Mouse (Mus musculus) testis, adult 2 months (tissue): ENCODE measurements at regions not wholly inside any gene's neighbourhood (a gene's known extent, or its start where the extent isn't known, plus 50 kb on each side); places are given as distances from the start of the nearest gene placed in this dataset.

Experiments used
- H3K27ac ChIP-seq: fragments of 200-500 bp; 2 replicates; pipeline ENCODE4 v1.5.1; 2012; ENCODE audit warnings: low read depth, low read length; ENCODE audit not compliant: control insufficient read depth, insufficient read depth
- H3K27me3 ChIP-seq: fragments of 200-500 bp; 2 replicates; pipeline ENCODE4 v1.6.1; 2012; ENCODE audit warnings: mild to moderate bottlenecking, low read length, moderate library complexity; ENCODE audit not compliant: control insufficient read depth, insufficient read depth
- H3K36me3 ChIP-seq: fragments of 200-500 bp; 2 replicates; pipeline ENCODE4 v1.6.1; 2012; ENCODE audit warnings: mild to moderate bottlenecking, low read length; ENCODE audit not compliant: control insufficient read depth, insufficient read depth
- H3K4me1 ChIP-seq: fragments of 200-500 bp; 2 replicates; pipeline ENCODE4 v1.6.1; 2012; ENCODE audit warnings: low read length; ENCODE audit not compliant: control insufficient read depth, insufficient read depth
- H3K4me3 ChIP-seq: fragments of 200-500 bp; 2 replicates; pipeline ENCODE4 v1.5.1; 2012; ENCODE audit warnings: low read depth, mild to moderate bottlenecking, low read length, moderate library complexity, mixed read lengths; ENCODE audit not compliant: control insufficient read depth
- CTCF ChIP-seq: fragments of 200-500 bp; IDR thresholded peaks from 2 replicates; pipeline ENCODE4 v1.5.1; 2012; ENCODE audit warnings: low read depth, mild to moderate bottlenecking, inconsistent platforms, low read length, moderate library complexity; ENCODE audit not compliant: control insufficient read depth, insufficient read depth, insufficient replicate concordance
- POLR2A ChIP-seq: fragments of 200-500 bp; IDR thresholded peaks from 2 replicates; pipeline ENCODE4 v1.6.1; 2012; ENCODE audit warnings: low read depth, mild to moderate bottlenecking, inconsistent platforms, low read length, moderate library complexity; ENCODE audit not compliant: control insufficient read depth

DNA sequence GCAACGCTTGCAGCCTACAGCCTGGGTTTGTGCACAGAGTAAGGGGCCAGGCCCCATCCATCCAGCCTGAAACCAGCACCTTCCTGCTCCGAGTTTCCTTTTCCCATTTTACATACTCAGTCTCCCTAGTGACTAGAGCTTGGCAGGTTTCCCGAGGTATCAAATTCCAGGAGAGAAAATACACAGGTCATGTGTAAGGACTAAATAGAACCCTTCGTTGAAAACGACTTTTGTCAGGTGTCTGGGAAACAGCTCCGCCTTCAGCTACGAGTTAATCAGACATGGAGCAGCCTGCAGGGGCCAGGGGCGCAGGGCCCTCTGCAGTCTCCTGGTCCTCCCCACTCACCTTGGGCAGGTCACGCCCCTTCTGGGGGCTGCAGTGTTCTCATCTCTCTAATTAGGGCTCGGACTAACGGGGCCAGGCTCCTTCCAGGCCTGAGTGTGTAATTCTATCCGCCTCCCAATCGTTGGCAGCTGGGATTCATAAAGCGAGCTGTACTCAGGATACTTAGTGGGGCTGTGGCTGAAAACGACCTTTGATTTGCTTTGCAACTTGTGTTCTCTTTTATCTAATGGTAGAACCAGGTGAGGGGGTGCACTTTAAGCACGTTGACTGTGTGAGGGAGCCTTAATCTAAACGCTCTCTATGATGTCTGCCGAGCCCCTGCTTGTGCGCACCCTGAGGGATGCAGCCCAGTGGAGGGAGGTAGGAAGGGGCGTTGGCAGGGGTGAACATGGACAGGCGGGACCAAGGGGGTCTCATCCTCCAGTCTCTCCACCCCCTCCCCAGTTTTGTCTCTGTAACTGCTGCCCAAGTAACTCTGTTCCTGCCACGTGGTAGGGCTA, 147.6 kb upstream of the Mki67 start:
- no peak overlapping the region for H3K27ac ChIP-seq
- H3K36me3 ChIP-seq, result no peaks in the 10 kb centered on the region
- peaks cover 4% of the 10 kb centered on the region; the same call in 1 of the 2 replicates for H3K4me1 ChIP-seq
- no peaks in the 10 kb centered on the region for H3K27me3 ChIP-seq
- TF ChIP-seq CTCF (no peak), POLR2A (no peak)
- H3K4me3 ChIP-seq, result no peak overlapping the region

DNA sequence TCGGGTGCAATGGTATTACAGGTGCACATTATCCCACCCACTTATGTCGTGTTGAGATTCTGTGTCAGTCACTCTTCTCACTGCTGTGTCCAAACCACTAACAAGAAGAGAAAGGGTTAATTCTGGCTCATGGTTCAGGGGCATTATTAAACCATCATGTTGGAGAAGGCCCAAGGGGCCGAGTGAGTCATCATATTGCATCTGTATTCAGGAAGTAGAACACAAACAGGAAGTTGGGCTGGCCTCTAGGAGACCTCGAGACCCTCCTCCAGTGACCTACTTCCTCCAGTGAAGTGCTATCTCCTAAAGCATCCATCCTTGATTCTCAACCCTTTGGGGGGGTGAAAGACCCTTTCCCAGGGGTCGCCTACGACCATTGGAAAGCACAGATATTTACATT, 154.8 kb upstream of the Mki67 start:
- Histone ChIP-seq H3K27ac (no peak overlapping the region), H3K4me1 (no peaks in the 10 kb centered on the region), H3K27me3 (no peaks in the 10 kb centered on the region), H3K4me3 (no peak overlapping the region), H3K36me3 (no peaks in the 10 kb centered on the region)
- TF ChIP-seq CTCF (no peak), POLR2A (no peak)

DNA sequence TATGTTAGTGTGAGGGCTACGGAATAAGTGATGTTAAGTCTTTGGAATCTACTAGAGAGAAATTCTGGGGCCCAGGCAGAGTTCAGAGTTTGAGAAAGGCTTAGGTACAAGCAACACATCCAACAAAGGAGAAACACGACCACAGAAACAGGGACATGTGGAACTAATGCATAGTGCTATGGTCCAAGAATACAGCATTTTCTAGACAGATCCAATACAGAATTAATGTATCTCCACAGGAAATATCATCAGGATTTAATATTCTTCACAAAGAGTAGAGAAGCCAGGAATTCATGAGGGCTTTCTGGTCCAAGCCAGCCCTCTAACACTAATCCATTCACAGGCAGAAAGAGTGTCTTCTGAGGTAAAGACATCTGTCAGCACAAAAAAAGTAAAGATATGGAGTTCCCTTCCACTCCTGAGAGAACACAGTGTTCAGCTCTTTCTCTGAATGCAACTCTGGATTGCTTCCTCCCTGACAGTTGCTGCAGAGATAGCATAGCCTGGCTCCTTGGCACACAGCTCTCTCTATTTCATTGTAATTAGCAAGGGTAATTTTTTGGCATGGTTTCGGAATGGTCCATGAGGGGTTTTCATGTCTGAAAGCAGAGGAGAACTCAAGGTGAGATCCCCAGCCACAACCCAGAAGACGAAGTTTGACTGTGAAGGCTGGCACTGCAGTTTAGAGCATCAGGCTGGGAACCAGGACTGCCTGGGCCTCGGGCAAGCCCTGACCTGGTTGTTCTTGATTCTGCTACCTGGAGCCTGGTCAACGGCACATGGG, 161.1 kb upstream of the Mki67 start:
- no peaks in the 10 kb centered on the region for H3K27me3 ChIP-seq
- no peaks in the 10 kb centered on the region for H3K36me3 ChIP-seq
- H3K4me3 ChIP-seq, result no peak overlapping the region
- TF ChIP-seq POLR2A (no peak), CTCF (no peak)
- H3K4me1 ChIP-seq, result 0 out of 2 replicates have a peak, but pooled peaks cover 3% of the 10 kb centered on the region
- H3K27ac ChIP-seq, result peak overlapping the region; percentile 48; the same call in 1 of the 2 replicates

DNA sequence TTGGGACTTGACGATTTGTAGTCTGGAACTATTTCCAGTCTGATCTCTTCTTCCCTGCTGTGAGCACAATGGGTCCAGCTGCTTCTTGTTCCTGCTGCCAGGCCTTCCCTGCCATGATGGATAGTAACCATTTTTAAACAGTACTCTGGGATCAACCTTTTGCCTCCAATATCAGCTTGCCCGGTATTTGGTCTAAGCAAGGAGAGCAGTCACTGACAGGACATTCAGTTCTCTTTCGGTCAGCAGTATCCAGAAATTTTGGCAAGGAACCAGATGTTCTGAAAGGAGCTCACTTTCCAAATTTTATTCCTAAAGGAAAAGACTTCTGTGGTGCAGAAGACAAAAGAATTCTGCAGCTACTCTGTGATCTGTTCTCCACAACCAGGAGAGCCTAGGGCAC, 162.6 kb upstream of the Mki67 start:
- TF ChIP-seq POLR2A, result no peak
- no peak for TF ChIP-seq CTCF
- 0 out of 2 replicates have a peak, but pooled peaks cover 3% of the 10 kb centered on the region for H3K4me1 ChIP-seq
- no peaks in the 10 kb centered on the region for H3K36me3 ChIP-seq
- H3K27me3 ChIP-seq, result no peaks in the 10 kb centered on the region
- H3K4me3 ChIP-seq, result no peak overlapping the region
- no peak overlapping the region for H3K27ac ChIP-seq

DNA sequence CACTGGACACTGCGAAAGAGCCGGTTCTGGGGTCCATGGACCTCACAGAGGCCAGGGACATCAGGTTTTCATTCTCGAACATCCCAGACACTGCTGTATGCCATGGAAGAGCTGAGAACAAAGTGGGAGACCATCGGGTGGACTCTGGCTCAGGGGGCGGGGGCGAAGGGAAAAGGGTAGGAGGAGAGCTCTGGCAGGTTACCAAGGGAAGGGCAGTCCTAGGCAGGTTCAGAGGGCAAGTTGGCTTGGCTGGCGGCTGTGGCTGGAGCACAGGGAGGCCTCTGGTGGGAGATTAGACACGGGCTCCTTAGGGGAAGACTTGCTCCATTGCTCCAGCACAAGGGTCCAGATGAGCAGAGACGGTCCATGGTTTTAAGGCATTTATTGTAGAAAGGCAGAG, 164.3 kb upstream of the Mki67 start:
- no peak for TF ChIP-seq POLR2A
- TF ChIP-seq CTCF, result no peak

DNA sequence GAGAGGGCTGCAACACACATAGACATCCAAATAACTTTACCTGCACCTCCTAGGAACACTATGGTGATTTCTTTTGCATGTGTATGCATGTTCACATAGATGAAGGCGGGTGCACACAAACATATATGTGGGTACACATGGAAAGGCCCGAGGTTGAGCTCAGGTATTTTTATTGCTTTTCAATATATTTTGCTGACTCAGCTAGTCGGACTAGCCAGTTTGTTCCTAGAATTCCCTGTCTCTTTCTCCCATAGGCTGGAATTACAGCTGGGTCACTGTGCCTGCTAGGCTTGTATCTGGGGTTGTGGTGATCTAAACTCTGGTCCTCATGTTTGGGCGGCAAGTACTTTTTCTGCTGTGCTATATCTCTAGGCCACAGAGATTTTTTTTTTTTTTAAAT, 166.1 kb upstream of the Mki67 start:
- Histone ChIP-seq H3K27me3 (no peaks in the 10 kb centered on the region), H3K27ac (no peak overlapping the region), H3K36me3 (no peaks in the 10 kb centered on the region), H3K4me1 (0 out of 2 replicates have a peak, but pooled peaks cover 3% of the 10 kb centered on the region), H3K4me3 (no peak overlapping the region)
- TF ChIP-seq CTCF (no peak), POLR2A (no peak)

More for the DNA sequence above, 164.3 kb upstream of the Mki67 start:
- Histone ChIP-seq H3K27me3 (no peaks in the 10 kb centered on the region), H3K4me3 (no peak overlapping the region), H3K36me3 (no peaks in the 10 kb centered on the region), H3K27ac (no peak overlapping the region), H3K4me1 (0 out of 2 replicates have a peak, but pooled peaks cover 3% of the 10 kb centered on the region)

DNA sequence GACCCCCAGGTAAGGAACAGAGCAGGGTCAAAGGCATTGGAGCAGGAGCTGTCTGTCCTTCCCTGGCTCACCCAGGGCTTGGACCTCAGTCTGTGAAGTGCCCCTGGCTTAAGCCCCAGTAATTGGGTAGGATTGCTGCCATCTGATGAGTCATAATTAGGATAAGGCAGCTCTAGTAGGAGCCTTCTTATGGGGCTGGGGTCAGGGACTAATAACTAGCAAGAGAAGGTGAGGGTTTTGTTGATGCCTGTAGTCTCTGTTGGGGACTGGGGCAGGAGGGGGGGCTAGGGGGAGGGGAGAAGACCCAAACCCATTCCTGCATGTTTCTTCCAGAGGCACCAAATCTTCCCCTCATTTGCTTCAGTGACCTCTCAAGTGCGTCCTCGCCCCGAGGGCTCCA, 172.4 kb upstream of the Mki67 start:
- Histone ChIP-seq H3K27ac (no peak overlapping the region), H3K4me1 (peaks cover 3% of the 10 kb centered on the region; the same call in 1 of the 2 replicates), H3K27me3 (no peaks in the 10 kb centered on the region), H3K4me3 (no peak overlapping the region), H3K36me3 (no peaks in the 10 kb centered on the region)
- TF ChIP-seq POLR2A, result no peak
- no peak for TF ChIP-seq CTCF
